Mouse (Mus musculus) MN1 (cell line): Measurements from ENCODE around the gene Cdon.

ENCODE experiments used
- DNase-seq: peaks from one replicate; pipeline ENCODE4 v3.0.0-alpha.2; 2016; ENCODE audit warnings: low spot score

Cdon gene

GRCm38 (mm10) chr9:35493033-35493732, 72.3 kb downstream of the Cdon start:
- DNase-seq = no peak

GRCm38 (mm10) chr9:35493733-35494092, 72.8 kb downstream of the Cdon start:
- DNase-seq = no peak

- no peak for DNase-seq
These were observed 74.0 kb downstream of the Cdon start for GRCm38 (mm10) chr9:35494937-35495336.

GRCm38 (mm10) chr9:35495471-35495870, 74.5 kb downstream of the Cdon start:
- no peak for DNase-seq

GRCm38 (mm10) chr9:35499946-35500345, 79.0 kb downstream of the Cdon start:
- DNase-seq = no peak

- DNase-seq = no peak
These were observed 81.6 kb downstream of the Cdon start for GRCm38 (mm10) chr9:35502361-35503000.

- peak; percentile 41 for DNase-seq
These were observed 87.3 kb downstream of the Cdon start for GRCm38 (mm10) chr9:35508234-35508633.

- no peak for DNase-seq
These were observed 93.0 kb downstream of the Cdon start for GRCm38 (mm10) chr9:35513900-35514299.

GRCm38 (mm10) chr9:35516182-35516581, 95.3 kb downstream of the Cdon start:
- no peak for DNase-seq

- no peak for DNase-seq
These were observed 95.8 kb downstream of the Cdon start for GRCm38 (mm10) chr9:35516711-35517110.

- DNase-seq = no peak
These were observed 97.2 kb downstream of the Cdon start, which contains the start of gene Gm1113 for GRCm38 (mm10) chr9:35518169-35518568. TSS of gene Gm1113 (minus strand) at chr9:35518269.

GRCm38 (mm10) chr9:35520631-35521348, 99.9 kb downstream of the Cdon start:
- no peak for DNase-seq

GRCm38 (mm10) chr9:35522241-35522640, 101.3 kb downstream of the Cdon start:
- no peak for DNase-seq

- peak; percentile 19 for DNase-seq
These were observed 102.0 kb downstream of the Cdon start for GRCm38 (mm10) chr9:35522821-35523515.

GRCm38 (mm10) chr9:35523541-35523940, 102.6 kb downstream of the Cdon start:
- DNase-seq = peak; percentile 48

GRCm38 (mm10) chr9:35523941-35524411, 103.0 kb downstream of the Cdon start:
- DNase-seq = peak; percentile 71

- no peak for DNase-seq
These were observed 108.2 kb downstream of the Cdon start for GRCm38 (mm10) chr9:35529141-35529540.

- no peak for DNase-seq
These were observed 108.9 kb downstream of the Cdon start for GRCm38 (mm10) chr9:35529796-35530195.

- no peak for DNase-seq
These were observed 112.3 kb downstream of the Cdon start for GRCm38 (mm10) chr9:35533266-35533665.

- DNase-seq = peak; percentile 76
These were observed 114.2 kb downstream of the Cdon start for GRCm38 (mm10) chr9:35535110-35535509.

GRCm38 (mm10) chr9:35535876-35536275, 114.9 kb downstream of the Cdon start:
- no peak for DNase-seq
